Mouse (Mus musculus): ENCODE measurements around the gene Kiss1r. TPM values are rescaled to one million over a fixed set of nuclear protein-coding genes. Genes with fewer than 3 reads are reported as not detected.
A peak's percentile ranks its signal among the peaks of the same experiment; 100 is the strongest.

Kiss1r gene
- polyA plus RNA-seq, 1 experiment from 2014 or later, result 2.1 TPM

DNA sequence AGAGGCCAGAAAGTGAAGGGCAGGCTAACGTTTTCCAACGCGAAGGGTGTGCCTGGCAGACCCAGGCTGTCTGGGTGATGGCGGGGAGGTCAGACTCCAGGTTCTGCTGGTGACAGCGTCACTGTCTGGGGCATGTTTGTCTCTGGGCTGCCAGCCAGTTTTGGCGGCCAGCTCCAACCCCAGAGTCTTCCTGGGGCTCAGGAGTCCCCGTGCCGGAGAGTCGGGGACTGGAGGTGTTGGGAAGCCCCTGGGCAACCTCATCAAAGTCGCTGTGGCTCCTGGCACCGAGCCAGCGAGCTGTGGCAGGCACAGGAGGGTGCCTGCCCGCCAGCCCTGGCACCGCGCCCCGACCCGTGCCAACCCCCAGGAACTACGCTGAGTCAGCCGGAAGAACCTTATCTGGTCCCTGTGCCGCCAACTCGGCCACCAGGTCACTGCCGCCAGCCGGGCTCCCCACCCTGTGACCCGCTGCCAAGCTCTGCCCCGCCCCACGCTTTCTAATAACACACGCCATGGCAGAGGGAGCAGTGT lies 20.2 kb downstream of the Kiss1r start:
- peak overlapping the region; percentile 44; the same call in 1 of the 2 replicates for H3K27ac ChIP-seq
- H3K9me3 ChIP-seq, result no peaks in the 10 kb centered on the region
- H3K4me2 ChIP-seq, result peak overlapping the region; percentile 15; the same call in 1 of the 2 replicates
- no peak overlapping the region for H3K4me3 ChIP-seq
- H3K9ac ChIP-seq, result peak overlapping the region; percentile 0; the same call in 1 of the 2 replicates
- 53% methylated on average over 27 of the region's 27 CpGs for WGBS
- H3K36me3 ChIP-seq, result peaks cover 36% of the 10 kb centered on the region
- H3K4me1 ChIP-seq (replicated peaks), result peaks cover 61% of the 10 kb centered on the region
- no peaks in the 10 kb centered on the region for H3K27me3 ChIP-seq
- 0 out of 2 replicates have a peak, but pooled peaks have one; percentile 1 for ATAC-seq (ENCODE audit: low FRiP score)

DNA sequence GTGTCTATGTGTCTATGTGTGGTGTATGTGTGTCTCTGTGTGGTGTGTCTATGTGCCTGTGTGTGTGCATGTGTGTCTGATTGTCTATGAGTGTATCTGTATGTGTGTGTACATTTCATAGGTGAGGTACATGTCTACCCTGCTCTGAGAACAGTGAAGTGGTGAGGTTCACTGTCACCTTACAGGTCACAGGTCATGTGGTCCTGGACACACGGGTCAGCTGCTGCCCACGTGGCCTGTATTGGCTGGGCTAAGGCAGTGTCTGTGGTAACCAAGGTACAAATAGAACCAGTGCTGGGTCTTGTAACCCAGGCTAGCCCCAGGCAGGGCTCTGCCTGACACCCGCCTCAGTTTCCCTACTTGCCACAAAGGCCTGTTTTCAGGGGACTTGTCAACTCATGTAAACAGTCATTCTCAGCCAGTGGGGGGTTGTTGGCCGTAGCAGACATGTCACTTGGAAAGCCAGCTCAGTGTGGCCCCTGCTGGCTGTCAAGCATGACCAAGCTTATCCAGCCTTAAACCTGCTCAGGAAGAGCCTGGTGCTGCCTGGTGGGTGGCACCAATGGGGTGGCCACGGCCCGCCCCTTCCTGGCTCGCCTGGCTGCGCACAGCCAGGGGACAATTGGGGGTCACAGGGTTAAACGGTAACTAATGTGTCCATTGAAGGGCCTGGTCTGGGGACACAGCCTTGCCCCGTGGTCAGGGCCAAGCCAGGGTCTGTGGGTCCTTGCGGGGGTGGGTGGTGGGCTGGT lies 21.2 kb downstream of the Kiss1r start:
- no peak for ATAC-seq (ENCODE audit: low FRiP score)
- Histone ChIP-seq H3K4me1 (replicated peaks) (peaks cover 51% of the 10 kb centered on the region), H3K9ac (peak overlapping the region; percentile 0; the same call in 1 of the 2 replicates), H3K9me3 (no peaks in the 10 kb centered on the region), H3K4me2 (no peak overlapping the region), H3K36me3 (peaks cover 30% of the 10 kb centered on the region), H3K4me3 (no peak overlapping the region), H3K27me3 (no peaks in the 10 kb centered on the region), H3K27ac (no peak overlapping the region)
- whole genome bisulfite sequencing, result 30% methylated on average over 11 of the region's 11 CpGs

DNA sequence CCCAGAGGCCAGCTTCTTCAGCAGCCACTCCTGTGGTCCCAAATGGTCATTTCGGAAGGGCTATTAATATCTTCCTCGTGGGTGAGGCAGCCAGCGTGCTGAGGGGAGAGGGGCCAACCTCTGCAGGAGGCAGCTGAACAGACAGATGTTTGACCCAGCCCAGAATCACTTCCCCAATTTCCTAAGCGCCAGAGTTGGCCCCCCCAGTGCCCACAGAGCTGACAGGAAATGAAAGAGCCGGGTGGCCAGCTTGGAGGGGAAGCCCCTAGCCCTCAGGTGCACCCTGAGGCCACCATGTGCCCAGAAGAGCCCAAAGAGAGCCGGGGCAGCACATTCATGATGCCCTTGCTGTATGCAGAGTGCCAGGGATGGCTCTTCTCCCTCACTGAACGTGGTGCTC lies 24.0 kb downstream of the Kiss1r start:
- Histone ChIP-seq H3K9ac (no peak overlapping the region), H3K27ac (no peak overlapping the region), H3K4me2 (no peak overlapping the region), H3K36me3 (peaks cover 24% of the 10 kb centered on the region), H3K27me3 (no peaks in the 10 kb centered on the region), H3K4me1 (replicated peaks) (peaks cover 42% of the 10 kb centered on the region), H3K4me3 (no peak overlapping the region), H3K9me3 (no peaks in the 10 kb centered on the region)
- 71% methylated on average over 7 of the region's 7 CpGs for WGBS
- no peak for ATAC-seq (ENCODE audit: low FRiP score)

DNA sequence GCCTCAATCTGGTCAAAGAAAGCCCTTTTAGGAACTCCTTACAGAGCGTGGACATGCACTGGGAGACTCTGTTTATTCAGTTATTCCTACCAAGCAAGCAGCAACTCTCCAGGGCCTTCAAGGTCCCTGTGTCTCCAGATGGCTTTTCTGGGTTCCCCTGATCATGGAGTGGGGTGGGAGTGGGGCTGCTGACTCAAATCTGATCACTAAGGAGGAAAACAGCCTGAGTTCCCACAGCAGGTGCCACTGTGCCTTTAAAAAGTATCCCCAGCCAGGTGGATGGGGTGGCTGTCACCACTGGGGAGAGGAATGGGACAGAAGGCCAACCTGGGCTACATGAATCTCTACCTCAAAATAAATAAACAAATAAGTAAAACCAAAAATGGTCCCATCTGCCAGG lies 26.2 kb downstream of the Kiss1r start:
- no peak overlapping the region for H3K9ac ChIP-seq
- no peaks in the 10 kb centered on the region for H3K9me3 ChIP-seq
- no peak for ATAC-seq (ENCODE audit: low FRiP score)

DNA sequence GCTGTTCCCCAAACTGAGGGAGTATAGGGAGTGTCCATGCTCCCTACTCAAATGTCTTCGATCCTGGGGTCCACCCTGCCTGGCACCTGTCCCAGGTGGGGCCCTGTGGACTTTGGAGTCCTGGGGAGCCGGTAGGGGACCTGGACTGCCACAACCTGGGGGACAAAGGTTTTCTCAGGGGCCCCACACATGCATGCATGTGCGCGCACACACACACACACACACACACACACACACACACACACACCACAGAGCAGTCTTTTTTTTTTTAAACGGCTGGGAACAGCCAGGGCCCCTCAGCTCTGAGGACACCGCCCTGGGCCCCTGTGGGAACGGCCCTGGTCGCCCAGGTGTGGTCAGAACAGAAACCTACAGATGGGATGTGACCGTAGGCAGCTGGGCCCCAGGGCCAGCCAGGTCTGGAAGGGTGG lies 26.7 kb downstream of the Kiss1r start:
- ATAC-seq (ENCODE audit: low FRiP score), result no peak
- no peak overlapping the region for H3K27ac ChIP-seq
- H3K27me3 ChIP-seq, result no peaks in the 10 kb centered on the region
- WGBS, result 85% methylated on average over 9 of the region's 9 CpGs
- H3K4me2 ChIP-seq, result no peak overlapping the region
- no peak overlapping the region for H3K4me3 ChIP-seq
- H3K4me1 ChIP-seq (replicated peaks), result peaks cover 32% of the 10 kb centered on the region
- H3K36me3 ChIP-seq, result peaks cover 28% of the 10 kb centered on the region
- H3K9ac ChIP-seq, result no peak overlapping the region
- H3K9me3 ChIP-seq, result no peaks in the 10 kb centered on the region

More for the DNA sequence above, 26.2 kb downstream of the Kiss1r start:
- Histone ChIP-seq H3K27me3 (no peaks in the 10 kb centered on the region), H3K4me1 (replicated peaks) (peaks cover 37% of the 10 kb centered on the region), H3K27ac (no peak overlapping the region), H3K36me3 (peaks cover 28% of the 10 kb centered on the region), H3K4me2 (no peak overlapping the region), H3K4me3 (no peak overlapping the region)
- 94% methylated on average over 1 of the region's 1 CpGs for WGBS

DNA sequence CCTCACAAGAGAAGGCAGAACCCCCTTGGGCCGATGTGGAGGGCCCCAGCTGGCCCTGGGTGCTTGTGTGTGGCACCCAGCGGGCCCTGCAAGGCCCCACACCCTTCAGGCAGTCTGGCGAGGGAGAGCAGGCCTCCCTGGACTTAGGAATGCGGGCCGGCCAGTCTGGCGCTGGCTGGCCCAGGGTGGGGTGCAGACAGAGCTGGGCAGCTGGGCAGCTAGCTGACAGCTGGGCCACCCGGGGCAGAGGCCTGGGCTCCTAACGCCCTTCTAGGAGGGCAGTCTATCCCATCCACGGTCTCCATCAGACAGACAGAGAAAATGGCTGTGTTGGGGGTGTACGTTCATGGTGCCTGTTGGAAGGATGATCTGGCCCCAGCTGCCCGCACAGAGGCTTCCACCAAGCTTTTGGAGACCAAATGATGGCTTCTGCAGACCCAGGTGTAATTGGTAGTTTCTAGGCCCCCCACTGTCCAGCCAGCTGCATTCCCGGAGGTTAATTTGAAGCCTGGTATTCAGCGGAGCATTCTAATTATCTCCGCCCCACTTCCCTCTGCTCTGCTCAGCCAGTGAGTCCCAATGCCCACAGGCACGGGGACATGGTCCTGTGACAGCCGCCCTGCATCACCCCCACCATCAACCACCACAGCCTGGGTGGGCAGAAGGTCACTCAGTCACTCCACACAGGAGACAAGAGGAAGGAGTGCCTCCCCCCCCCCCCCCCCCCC lies 28.9 kb downstream of the Kiss1r start:
- Histone ChIP-seq H3K9ac (peak overlapping the region; percentile 46), H3K4me3 (no peak overlapping the region), H3K36me3 (peaks cover 43% of the 10 kb centered on the region), H3K4me1 (replicated peaks) (peaks cover 32% of the 10 kb centered on the region), H3K4me2 (no peak overlapping the region), H3K9me3 (no peaks in the 10 kb centered on the region), H3K27me3 (no peaks in the 10 kb centered on the region), H3K27ac (peak overlapping the region; percentile 71)
- peak; percentile 36 for ATAC-seq (ENCODE audit: low FRiP score)
- WGBS, result 18% methylated on average over 16 of the region's 16 CpGs

DNA sequence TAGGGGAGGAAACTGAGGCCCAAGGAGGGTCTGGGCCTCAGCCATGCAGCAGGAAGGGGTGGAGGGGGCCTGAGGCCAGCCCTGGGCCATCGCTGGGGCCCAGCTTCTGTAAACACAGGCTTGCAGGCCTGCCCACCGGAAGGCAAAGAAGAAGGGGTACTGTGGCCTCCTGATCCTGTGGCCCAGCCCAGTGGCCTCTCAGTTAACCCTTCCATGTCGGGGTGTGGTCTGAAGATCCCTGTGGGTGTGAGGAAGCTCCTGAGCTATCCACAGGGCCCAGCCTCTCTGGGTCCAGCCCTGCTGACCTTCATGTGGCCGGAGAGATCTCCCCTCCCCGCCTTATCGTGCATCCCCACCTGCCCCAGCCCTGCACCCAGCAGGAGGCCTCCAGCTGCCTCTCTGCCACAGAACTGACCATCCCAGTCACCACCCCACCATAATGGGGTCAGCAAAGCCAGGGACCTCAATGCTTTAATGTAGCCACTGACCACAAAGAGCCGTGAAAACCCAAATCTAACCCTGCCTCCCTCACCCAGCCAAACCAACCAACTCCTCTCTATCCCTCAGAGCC lies 30.1 kb downstream of the Kiss1r start:
- 19% methylated on average over 7 of the region's 7 CpGs for WGBS
- Histone ChIP-seq H3K9ac (peak overlapping the region; percentile 46; the same call in 1 of the 2 replicates), H3K36me3 (peaks cover 48% of the 10 kb centered on the region), H3K27me3 (no peaks in the 10 kb centered on the region), H3K4me1 (replicated peaks) (peaks cover 32% of the 10 kb centered on the region), H3K9me3 (no peaks in the 10 kb centered on the region), H3K4me2 (no peak overlapping the region), H3K27ac (0 out of 2 replicates have a peak overlapping the region, but pooled peaks have one; percentile 45), H3K4me3 (no peak overlapping the region)
- peak; percentile 14; the same call in 1 of the 2 replicates for ATAC-seq (ENCODE audit: low FRiP score)

DNA sequence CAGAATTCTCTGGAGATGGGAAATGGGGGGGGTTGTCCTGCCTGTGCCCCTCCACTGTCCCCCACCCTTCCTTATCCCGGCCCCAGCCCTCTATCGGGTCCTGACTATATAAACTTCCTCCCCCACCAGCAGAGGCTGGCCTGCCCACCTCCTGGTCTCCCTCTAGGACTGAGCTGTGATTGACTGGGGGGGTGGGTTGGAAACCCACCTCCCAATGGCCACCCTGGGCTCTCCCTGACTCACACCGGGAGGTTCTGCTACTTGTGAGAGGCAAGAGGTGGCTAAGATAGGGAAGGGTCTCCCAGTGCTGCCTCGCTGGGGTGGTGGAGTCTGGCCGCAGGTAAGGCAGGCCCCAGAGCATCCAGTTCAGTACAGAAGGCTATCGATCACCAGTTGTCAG lies 30.7 kb downstream of the Kiss1r start:
- no peak overlapping the region for H3K9ac ChIP-seq

DNA sequence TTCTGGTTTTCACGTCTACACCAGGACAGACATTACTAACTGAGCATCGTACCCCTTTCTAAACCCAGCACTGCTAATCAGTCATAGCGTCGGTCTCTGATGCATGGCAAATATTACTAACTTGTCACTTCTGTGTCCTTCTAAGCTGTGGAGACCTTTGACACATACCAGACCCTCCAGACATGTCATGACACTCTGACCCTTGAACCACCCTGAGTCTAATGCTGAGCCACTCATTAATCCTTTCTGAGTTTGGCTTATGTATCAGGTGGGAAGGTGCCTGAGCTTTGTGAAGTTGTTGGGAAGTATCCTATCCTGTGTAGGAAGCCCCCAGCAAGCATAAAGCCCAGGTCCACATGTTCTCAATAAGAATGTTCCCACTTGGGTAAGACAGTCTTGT lies 33.1 kb downstream of the Kiss1r start:
- WGBS, result 96% methylated on average over 4 of the region's 4 CpGs
- Histone ChIP-seq H3K36me3 (peaks cover 56% of the 10 kb centered on the region), H3K9ac (no peak overlapping the region), H3K27ac (no peak overlapping the region), H3K4me1 (replicated peaks) (peaks cover 24% of the 10 kb centered on the region), H3K27me3 (no peaks in the 10 kb centered on the region), H3K9me3 (no peaks in the 10 kb centered on the region), H3K4me2 (no peak overlapping the region), H3K4me3 (no peak overlapping the region)
- ATAC-seq (ENCODE audit: low FRiP score), result no peak

More for the DNA sequence above, 30.7 kb downstream of the Kiss1r start:
- H3K4me2 ChIP-seq, result no peak overlapping the region
- H3K36me3 ChIP-seq, result peaks cover 44% of the 10 kb centered on the region
- peaks cover 32% of the 10 kb centered on the region for H3K4me1 ChIP-seq (replicated peaks)
- H3K27me3 ChIP-seq, result no peaks in the 10 kb centered on the region
- 73% methylated on average over 6 of the region's 6 CpGs for WGBS
- no peak overlapping the region for H3K27ac ChIP-seq
- no peaks in the 10 kb centered on the region for H3K9me3 ChIP-seq
- ATAC-seq (ENCODE audit: low FRiP score), result no peak
- H3K4me3 ChIP-seq, result no peak overlapping the region

DNA sequence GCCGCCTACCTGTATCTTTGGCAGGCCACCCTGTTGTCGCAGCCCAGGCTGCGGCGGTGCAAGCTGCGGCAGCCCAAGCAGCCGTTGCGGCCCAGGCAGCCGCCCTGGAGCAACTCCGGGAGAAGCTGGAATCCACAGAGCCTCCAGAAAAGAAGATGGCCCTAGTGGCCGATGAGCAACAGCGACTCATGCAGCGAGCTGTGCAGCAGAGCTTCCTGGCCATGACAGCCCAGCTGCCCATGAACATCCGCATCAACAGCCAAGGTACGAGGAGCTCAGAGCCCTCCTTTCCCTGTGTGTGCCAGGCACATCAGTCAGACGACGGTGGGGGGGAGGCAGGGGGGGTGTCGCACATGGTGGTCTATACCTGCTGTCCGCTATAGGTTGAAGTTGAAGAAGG lies 33.9 kb downstream of the Kiss1r start:
- Histone ChIP-seq H3K4me2 (no peak overlapping the region), H3K4me1 (replicated peaks) (peaks cover 16% of the 10 kb centered on the region), H3K9ac (no peak overlapping the region), H3K27me3 (0 out of 2 replicates have a peak, but pooled peaks cover under 1% of the 10 kb centered on the region), H3K4me3 (no peak overlapping the region), H3K27ac (no peak overlapping the region; the same call in 1 of the 2 replicates), H3K9me3 (no peaks in the 10 kb centered on the region), H3K36me3 (peaks cover 56% of the 10 kb centered on the region)
- WGBS, result 82% methylated on average over 18 of the region's 18 CpGs
- ATAC-seq (ENCODE audit: low FRiP score), result no peak

DNA sequence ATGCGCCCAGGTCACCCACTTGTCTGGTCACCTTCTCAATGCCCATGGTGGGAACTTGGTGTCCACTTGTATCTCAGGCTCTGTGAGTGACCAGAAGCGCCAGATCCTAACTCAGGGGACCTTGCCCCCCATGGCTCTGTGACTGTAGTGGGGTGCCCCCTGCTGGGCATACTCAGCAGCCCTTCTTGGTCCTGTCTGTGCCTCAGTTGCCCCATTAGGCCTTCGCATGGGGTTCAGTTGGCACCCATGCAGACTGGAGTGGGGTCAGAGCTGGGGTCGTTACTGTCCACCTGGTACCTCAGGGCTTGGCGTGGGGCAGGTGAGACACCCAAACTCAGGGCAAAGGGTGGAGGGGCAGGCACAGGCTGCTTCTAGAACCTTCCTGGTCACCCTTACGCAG lies 37.2 kb downstream of the Kiss1r start:
- H3K4me3 ChIP-seq, result no peak overlapping the region
- no peak overlapping the region for H3K9ac ChIP-seq
- H3K4me2 ChIP-seq, result no peak overlapping the region
- peaks cover 42% of the 10 kb centered on the region for H3K36me3 ChIP-seq
- ATAC-seq (ENCODE audit: low FRiP score), result no peak
- 0 out of 2 replicates have a peak, but pooled peaks cover 9% of the 10 kb centered on the region for H3K27me3 ChIP-seq
- no peaks in the 10 kb centered on the region for H3K9me3 ChIP-seq
- 82% methylated on average over 6 of the region's 6 CpGs for WGBS
- no peak overlapping the region for H3K27ac ChIP-seq
- 0 out of 2 replicates have a peak, but pooled peaks cover 3% of the 10 kb centered on the region for H3K4me1 ChIP-seq (replicated peaks)

DNA sequence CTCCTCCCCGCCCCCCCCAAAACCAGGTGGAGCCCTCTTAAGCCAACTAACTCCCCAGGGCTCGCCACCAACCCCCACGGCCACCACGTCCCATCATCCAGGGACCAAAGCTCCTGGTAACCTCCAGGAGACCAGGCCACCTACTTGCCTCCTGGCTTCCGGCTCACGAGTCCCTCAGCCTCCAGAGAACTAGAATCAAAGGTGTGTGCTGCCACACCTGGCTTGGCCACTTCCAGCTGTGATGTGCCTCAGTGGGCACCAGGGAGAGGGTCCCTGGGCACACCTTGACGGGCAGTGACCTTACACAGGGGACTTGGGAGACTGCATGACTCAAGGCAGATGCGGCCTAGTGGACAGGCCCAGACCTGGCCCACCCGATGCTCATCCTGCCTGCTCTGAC lies 38.9 kb downstream of the Kiss1r start:
- no peaks in the 10 kb centered on the region for H3K9me3 ChIP-seq
- 0 out of 2 replicates have a peak, but pooled peaks cover 9% of the 10 kb centered on the region for H3K27me3 ChIP-seq
- H3K4me2 ChIP-seq, result no peak overlapping the region
- peaks cover 25% of the 10 kb centered on the region for H3K36me3 ChIP-seq
- WGBS, result 77% methylated on average over 9 of the region's 9 CpGs
- no peak overlapping the region for H3K4me3 ChIP-seq
- no peak for ATAC-seq (ENCODE audit: low FRiP score)
- H3K4me1 ChIP-seq (replicated peaks), result peaks cover 7% of the 10 kb centered on the region
- peak overlapping the region; percentile 55; the same call in 1 of the 2 replicates for H3K9ac ChIP-seq
- no peak overlapping the region for H3K27ac ChIP-seq

All from hindbrain, embryonic 13.5 days (tissue).